Mouse (Mus musculus): ENCODE measurements around the gene Epc2.

DNA sequence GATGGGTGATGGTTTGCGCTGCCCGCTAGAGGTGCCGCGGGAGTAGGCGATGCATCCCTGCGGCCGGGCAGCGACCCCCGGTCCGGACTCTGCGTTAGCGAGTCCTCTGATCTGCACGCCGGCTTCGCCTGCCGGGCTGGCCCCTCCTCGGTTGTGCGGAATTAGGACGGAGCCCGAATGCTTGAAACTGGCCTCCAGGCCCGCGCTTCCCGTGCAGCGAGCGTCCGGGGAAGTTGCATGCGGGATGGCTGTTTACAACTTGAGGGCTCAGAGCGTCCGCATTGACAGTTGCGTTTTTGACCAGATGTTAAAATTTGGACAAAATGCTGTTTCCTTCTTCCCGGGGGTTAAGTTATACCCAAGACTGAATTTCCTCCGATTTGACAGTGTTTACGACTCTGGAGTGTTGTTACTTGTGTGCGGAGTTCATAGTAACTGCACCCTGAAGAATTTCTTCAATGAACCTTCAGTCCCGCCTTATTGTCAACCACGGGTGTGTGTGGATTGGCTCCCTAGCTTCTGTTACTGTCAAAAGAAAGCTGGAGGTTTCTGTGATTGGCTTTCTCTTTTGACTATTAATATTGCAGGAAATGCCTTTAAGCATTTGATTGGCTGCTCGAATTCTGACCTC, 1.3 kb downstream of the Epc2 start:
- no peak for TF ChIP-seq CTCF (IDR thresholded peaks at IDR 0.05; ENCODE audit: extremely low read depth, insufficient read length, insufficient replicate concordance, low read depth, low read length)
- TF ChIP-seq POLR2A (IDR thresholded peaks at IDR 0.05; ENCODE audit: low read depth, low read length), result no peak

Data from small intestine, adult 2 months (tissue).